Mouse (Mus musculus) liver, adult 2 months (tissue): ENCODE measurements at regions not wholly inside any gene's neighbourhood (a gene's known extent, or its start where the extent isn't known, plus 50 kb on each side); places are given as distances from the start of the nearest gene placed in this dataset.

Experiments
- CTCF ChIP-seq: fragments of 200-500 bp; IDR thresholded peaks from 2 replicates; pipeline ENCODE4 v1.5.1; 2011; ENCODE audit warnings: low read depth, low read length, control low read depth
- POLR2A ChIP-seq: fragments of 200-500 bp; IDR thresholded peaks from 2 replicates; pipeline ENCODE4 v1.6.1; 2011; ENCODE audit warnings: low read length, control low read depth; ENCODE audit not compliant: insufficient read depth; ENCODE audit errors: extremely low read depth

DNA sequence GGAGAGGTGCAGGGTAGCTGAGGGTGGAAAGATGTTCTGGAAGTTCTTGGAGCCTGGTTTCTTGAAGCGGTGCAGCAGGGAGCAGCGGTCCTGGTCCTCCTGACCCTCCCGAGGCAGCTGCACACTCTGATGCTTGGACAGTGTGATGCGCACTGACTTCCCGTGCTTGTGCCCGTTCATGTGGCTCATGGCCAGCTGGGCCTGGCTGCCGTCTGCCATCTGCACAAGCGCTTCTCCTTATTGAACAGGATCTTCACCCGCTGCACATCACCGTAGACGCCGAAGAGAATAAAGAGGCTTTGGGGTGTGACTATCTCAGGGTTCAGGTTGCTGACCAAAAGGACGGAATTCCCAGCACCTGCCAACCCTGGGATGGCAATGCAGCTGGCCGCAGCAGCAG is 399.2 kb upstream of the Gdi2 start:
- TF ChIP-seq CTCF = no peak
- TF ChIP-seq POLR2A = no peak
